Mouse (Mus musculus) bone marrow macrophage, adult 2 months (primary cell): ENCODE data around the gene Acox1.

ENCODE experiments used
- CTCF ChIP-seq: IDR thresholded peaks from 2 replicates; pipeline ENCODE4 v1.5.1; 2012; ENCODE audit warnings: low read depth, mild to moderate bottlenecking, low read length, moderate library complexity
- POLR2A ChIP-seq: IDR thresholded peaks from 2 replicates; pipeline ENCODE4 v1.6.1; 2012; ENCODE audit warnings: mild to moderate bottlenecking, low read depth, low read length, borderline replicate concordance

- TF ChIP-seq CTCF = no peak
- no peak for TF ChIP-seq POLR2A
Measured at GRCm38 (mm10) chr11:116208660-116209059, 9.8 kb upstream of the Acox1 start.
